Mouse (Mus musculus): ENCODE results near the gene Sufu.

Sufu gene

DNA sequence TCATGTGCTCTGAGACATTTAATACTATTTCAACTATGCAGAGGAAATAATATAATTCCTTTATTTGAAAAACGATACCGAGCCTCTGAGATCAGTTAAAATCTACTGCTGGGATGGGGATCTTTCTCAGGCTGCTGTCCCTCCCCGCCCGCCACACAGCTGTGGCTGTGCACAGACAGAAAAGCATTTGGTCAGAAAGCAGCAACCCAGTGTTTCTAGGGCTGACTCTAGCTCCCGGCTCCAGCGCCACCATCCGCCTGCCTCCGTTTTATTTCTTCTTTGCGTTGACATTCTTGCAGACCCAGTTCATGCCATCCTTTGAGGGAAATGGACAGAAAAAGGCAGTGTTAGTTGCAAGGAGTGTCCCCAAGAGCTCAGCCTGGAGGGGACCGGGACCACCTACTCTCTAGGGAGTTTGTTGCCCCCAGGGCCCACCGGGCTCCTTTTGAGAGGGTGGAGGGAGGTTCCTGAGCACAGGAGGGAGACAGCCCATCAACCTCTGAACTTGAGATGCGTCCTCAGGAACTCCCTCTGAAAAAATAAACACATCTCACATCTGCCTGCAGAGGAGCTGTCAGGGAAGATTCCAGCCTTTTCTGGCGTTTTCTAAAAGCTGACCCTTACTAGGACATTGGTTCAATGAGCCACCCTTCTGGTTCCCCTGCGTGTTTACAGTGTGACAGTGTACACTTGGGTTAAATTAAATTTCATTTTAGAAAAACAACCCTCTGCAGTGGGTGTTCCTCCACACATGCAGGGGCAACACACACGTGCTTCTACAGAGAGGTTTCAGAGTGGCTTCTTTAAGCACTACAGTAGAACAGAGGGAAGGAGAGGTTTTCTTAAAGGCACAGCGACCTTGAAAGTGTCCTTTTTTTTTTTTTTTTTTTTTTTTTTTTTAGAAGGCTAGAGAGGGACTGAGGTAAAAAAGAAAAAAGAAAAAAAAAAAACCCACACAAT, 134.7 kb downstream of the Sufu start:
- DNase-seq (ENCODE audit: low read depth, low spot score), result no peak

DNA sequence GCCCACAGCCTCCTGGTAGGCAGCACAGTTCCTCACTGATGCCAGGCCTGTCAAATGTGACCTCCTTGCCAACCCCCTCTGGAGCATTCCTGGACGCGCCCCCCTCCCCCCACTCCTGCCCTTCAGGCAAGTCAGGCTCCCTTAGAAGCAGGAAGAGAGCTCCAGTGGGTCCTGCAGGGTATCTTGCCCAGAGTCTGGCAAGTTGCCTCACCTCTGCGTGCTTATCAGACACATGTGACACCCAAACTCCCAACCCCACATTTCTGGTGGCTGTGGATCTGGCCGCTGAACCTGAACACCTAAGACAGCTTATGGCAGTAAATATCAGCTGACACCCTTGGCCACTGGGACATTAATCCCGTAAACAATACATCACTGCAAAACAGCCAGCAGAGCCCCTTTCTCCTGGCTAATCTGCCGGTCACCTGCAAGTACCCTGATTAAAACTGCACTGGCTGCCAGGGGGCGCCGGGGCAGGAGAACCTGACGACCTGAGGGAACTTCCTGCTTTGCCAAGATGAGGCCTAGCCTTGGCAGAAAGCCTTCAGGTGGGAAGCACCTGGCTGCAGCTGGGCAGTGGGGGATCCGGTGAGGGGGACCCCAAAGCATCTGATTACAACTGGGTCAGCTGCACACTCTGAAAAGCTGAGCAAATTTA, 135.5 kb downstream of the Sufu start:
- DNase-seq (ENCODE audit: low read depth, low spot score), result no peak

DNA sequence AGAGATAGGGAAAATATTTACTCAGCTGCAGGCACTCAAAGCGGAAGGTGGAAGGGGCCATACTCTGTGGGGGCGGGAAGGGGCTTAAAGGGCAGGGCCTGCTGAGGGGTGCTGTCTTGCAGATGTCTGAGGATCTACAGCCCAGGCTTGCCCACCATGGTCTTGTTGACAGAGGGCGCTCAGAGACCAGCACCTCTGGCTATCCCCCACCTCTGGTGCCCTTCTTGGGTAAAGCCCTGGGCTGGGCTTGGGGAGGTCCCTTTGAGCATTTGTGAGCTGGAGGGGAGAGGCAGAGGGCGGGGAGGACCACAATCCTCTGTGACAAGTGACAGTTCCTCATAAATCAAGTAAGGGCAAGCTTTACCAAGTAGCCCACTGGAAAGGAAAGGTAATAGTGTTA, 136.4 kb downstream of the Sufu start:
- DNase-seq (ENCODE audit: low read depth, low spot score), result no peak

GRCm38 (mm10) chr19:46533525-46533924, 136.8 kb downstream of the Sufu start:
- DNase-seq (ENCODE audit: low read depth, low spot score), result no peak

DNA sequence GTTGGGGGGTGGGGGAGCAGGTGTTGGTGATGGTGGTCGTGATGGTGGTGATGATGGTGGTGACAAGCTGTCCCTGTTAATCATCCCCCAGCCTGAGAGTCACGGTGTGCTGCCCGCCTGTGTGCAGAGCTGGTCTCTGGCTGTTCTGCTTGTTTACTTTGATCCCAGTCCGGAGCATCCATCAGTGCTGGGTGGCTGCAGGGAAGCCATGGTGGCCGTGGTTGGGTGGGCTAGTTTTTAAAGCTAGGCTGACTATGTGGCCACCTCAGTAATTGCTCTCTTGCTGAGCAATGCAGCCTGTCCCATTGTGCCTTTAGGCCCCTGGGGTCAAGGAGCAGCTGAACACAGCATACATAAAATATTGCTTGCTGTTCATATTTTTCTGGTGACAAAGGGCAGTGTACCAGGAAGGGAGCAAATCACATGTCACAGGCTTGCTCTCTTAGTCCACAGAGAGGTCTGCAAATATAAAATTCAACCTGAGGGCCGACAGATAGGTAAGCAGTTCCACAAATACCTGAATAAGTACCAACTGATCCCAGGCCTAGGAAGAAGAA, 137.9 kb downstream of the Sufu start:
- DNase-seq (ENCODE audit: low read depth, low spot score), result no peak

DNA sequence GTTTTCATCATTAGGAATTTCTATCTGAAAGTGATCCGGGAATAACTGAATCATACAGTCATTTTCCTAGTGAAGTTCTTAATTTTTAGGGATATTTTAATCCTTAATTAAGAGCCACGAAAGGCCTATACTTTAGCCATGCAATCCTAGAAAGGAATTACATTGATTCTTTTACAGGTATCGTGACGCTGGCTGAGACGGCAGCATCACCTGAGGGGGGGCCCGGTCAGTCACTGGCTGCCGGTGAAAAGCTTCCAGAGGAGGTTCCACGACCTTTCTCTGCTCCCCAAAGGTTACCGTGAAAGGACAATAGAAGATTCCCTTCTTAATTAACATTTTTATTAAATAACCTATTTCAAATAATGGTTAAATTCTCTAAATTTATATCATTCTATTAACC, 140.7 kb downstream of the Sufu start:
- no peak for DNase-seq (ENCODE audit: low read depth, low spot score)

- no peak for DNase-seq (ENCODE audit: low read depth, low spot score)
Observed at GRCm38 (mm10) chr19:46538213-46538612, 141.5 kb downstream of the Sufu start.

Data from brain, embryonic 18.5 days (tissue).